Mouse (Mus musculus): ENCODE measurements around the gene Usp38. TPM values are rescaled to one million over a fixed set of nuclear protein-coding genes. Genes with fewer than 3 reads are reported as not detected.

The Usp38 gene
- total RNA-seq, 1 experiment = 30.1 TPM

DNA sequence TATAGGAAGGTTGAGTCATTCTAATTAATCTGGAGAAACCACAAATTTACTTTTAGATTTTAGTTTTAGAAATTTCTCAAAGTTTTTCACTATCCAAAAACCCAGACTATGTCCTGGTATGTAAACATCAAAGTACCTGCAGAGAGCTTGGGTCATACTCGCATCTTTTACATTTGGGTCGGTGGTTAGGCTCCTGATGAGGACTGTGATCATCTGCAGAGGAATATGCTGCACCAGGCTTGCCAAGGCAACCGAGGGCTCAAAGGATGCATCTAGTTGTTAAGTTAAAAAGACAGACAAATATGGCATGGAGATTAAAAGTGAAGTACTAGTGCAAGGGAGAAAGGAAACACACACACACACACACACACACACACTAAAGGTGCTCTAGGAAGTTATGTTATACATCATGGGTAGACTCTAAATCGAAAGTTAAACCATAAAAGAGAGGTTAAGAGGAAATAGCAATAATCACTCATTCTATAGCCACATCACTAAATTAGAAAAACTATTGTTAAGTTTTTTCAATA is 2.6 kb downstream of the Usp38 start:
- H3K36me3 ChIP-seq (ENCODE audit: control insufficient read depth, insufficient read depth, low read length, poor library complexity, severe bottlenecking) = no peaks in the 10 kb centered on the region
- no peak overlapping the region for H3K4me3 ChIP-seq (ENCODE audit: insufficient read depth in 1 of 2, low read depth in 1 of 2, low read length in 2 of 2, poor library complexity in 1 of 2, severe bottlenecking in 1 of 2)
- H3K9me3 ChIP-seq (ENCODE audit: control insufficient read depth, insufficient read depth, low read depth, low read length) = no peaks in the 10 kb centered on the region
- DNase-seq (ENCODE audit: low read depth, low spot score) = no peak
- H3K4me1 ChIP-seq (ENCODE audit: control insufficient read depth in 2 of 2, insufficient read depth in 2 of 2, low read length in 2 of 2, poor library complexity in 1 of 2) = peaks cover 0 to 8% of the 10 kb centered on the region in 2 experiments; a peak in 3 of 4 replicates
- in situ Hi-C loops (cut with MboI; ENCODE audit: low sequenced_read_pairs in 2 of 2, unreplicated experiment in 2 of 2) = no loop called here
- H3K27ac ChIP-seq (ENCODE audit: insufficient read depth, low read depth, low read length, poor library complexity, severe bottlenecking) = no peak overlapping the region
- H3K9ac ChIP-seq (ENCODE audit: insufficient read depth, low read depth, low read length, poor library complexity, severe bottlenecking) = no peak overlapping the region
- no peak for TF ChIP-seq ZNF384 (IDR thresholded peaks at IDR 0.05; ENCODE audit: low read depth, low read length)
- TF ChIP-seq HCFC1 (IDR thresholded peaks at IDR 0.05; ENCODE audit: borderline replicate concordance, insufficient read depth, low read length) = no peak
- TF ChIP-seq CHD2 (IDR thresholded peaks at IDR 0.05; ENCODE audit: low read depth, low read length) = no peak
- no peak for TF ChIP-seq ZC3H11A (IDR thresholded peaks at IDR 0.05; ENCODE audit: borderline replicate concordance, low read depth, low read length)
- TF ChIP-seq MAFK (IDR thresholded peaks at IDR 0.05; ENCODE audit: insufficient read depth, low read depth, low read length) = no peak

DNA sequence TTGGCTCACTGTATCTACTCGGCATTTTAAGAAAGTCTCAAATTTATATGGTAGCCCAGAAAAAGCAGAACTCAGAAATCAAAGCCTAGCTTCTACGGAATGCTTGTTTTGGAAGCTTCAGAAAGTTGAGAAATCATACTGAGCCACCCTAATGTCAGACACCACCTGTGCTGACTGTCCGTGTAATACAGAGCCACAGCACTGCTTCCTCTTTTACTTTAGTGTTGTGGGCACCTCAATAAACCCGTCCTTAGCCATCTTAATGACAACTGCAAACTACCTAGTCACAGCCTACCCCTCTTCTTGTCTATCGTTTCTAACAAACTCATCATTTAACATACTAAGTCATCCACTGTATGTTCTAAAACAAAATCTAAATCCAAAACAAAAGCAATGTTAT is 4.3 kb downstream of the Usp38 start:
- H3K27ac ChIP-seq (ENCODE audit: insufficient read depth, low read depth, low read length, poor library complexity, severe bottlenecking) = no peak overlapping the region
- H3K9me3 ChIP-seq (ENCODE audit: control insufficient read depth, insufficient read depth, low read depth, low read length) = no peaks in the 10 kb centered on the region
- TF ChIP-seq HCFC1 (IDR thresholded peaks at IDR 0.05; ENCODE audit: borderline replicate concordance, insufficient read depth, low read length) (no peak), ZNF384 (IDR thresholded peaks at IDR 0.05; ENCODE audit: low read depth, low read length) (no peak)
- no peak overlapping the region for H3K9ac ChIP-seq (ENCODE audit: insufficient read depth, low read depth, low read length, poor library complexity, severe bottlenecking)
- H3K36me3 ChIP-seq (ENCODE audit: control insufficient read depth, insufficient read depth, low read length, poor library complexity, severe bottlenecking) = no peaks in the 10 kb centered on the region
- no peak overlapping the region for H3K4me3 ChIP-seq (ENCODE audit: insufficient read depth in 1 of 2, low read depth in 1 of 2, low read length in 2 of 2, poor library complexity in 1 of 2, severe bottlenecking in 1 of 2)
- in situ Hi-C loops (cut with MboI; ENCODE audit: low sequenced_read_pairs in 2 of 2, unreplicated experiment in 2 of 2) = no loop called here
- peaks cover 0 to 5% of the 10 kb centered on the region in 2 experiments; a peak in 2 of 4 replicates for H3K4me1 ChIP-seq (ENCODE audit: control insufficient read depth in 2 of 2, insufficient read depth in 2 of 2, low read length in 2 of 2, poor library complexity in 1 of 2)
- no peak for DNase-seq (ENCODE audit: low read depth, low spot score)

DNA sequence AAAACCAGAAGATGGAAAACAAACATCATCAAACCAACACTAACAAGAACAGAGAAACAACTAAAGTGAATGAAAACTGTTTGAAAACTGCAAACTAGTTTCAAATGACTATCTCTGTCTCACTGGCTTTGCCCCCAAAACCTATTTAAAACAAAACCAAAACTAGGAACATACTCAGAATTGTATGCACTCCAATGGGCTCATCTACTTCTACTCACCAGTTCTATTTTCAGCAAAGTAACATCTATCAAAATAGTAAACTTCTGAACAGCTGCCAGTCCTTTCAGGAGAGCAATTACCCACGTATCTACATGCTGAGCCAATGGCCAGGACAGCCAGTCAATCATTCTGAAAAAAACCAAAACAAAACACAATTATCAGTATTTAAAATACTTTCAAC is 9.6 kb downstream of the Usp38 start:
- in situ Hi-C loops (cut with MboI; ENCODE audit: low sequenced_read_pairs in 2 of 2, unreplicated experiment in 2 of 2) = no loop called here
- H3K9ac ChIP-seq (ENCODE audit: insufficient read depth, low read depth, low read length, poor library complexity, severe bottlenecking) = no peak overlapping the region
- H3K4me1 ChIP-seq (ENCODE audit: control insufficient read depth in 2 of 2, insufficient read depth in 2 of 2, low read length in 2 of 2, poor library complexity in 1 of 2) = no peaks in the 10 kb centered on the region
- DNase-seq (ENCODE audit: low read depth, low spot score) = no peak
- peaks cover 7% of the 10 kb centered on the region for H3K36me3 ChIP-seq (ENCODE audit: control insufficient read depth, insufficient read depth, low read length, poor library complexity, severe bottlenecking)
- H3K4me3 ChIP-seq (ENCODE audit: insufficient read depth in 1 of 2, low read depth in 1 of 2, low read length in 2 of 2, poor library complexity in 1 of 2, severe bottlenecking in 1 of 2) = no peak overlapping the region
- no peaks in the 10 kb centered on the region for H3K9me3 ChIP-seq (ENCODE audit: control insufficient read depth, insufficient read depth, low read depth, low read length)
- TF ChIP-seq MAFK (IDR thresholded peaks at IDR 0.05; ENCODE audit: insufficient read depth, low read depth, low read length) = no peak
- no peak for TF ChIP-seq CHD2 (IDR thresholded peaks at IDR 0.05; ENCODE audit: low read depth, low read length)
- no peak for TF ChIP-seq ZC3H11A (IDR thresholded peaks at IDR 0.05; ENCODE audit: borderline replicate concordance, low read depth, low read length)
- no peak for TF ChIP-seq HCFC1 (IDR thresholded peaks at IDR 0.05; ENCODE audit: borderline replicate concordance, insufficient read depth, low read length)
- no peak for TF ChIP-seq ZNF384 (IDR thresholded peaks at IDR 0.05; ENCODE audit: low read depth, low read length)
- no peak overlapping the region for H3K27ac ChIP-seq (ENCODE audit: insufficient read depth, low read depth, low read length, poor library complexity, severe bottlenecking)

DNA sequence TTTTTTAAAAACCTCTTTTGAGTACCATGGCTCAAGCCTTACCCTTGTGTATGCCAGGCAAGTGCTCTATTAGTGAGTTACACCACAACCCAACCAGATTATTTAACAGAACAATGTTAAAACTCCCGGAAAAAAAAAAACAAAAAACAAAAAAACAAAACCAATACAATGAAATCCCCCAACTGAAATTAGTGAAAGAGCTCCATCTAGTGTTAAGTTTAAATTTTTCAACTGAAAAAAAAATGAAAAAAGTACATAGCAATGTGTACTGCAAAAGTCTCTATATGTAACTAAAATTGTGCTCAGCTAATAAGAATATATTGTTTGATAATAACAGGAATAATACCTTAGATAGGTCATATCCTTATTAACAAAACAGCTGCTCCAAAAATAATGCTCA is 18.1 kb downstream of the Usp38 start:
- Histone ChIP-seq H3K36me3 (ENCODE audit: control insufficient read depth, insufficient read depth, low read length, poor library complexity, severe bottlenecking) (peaks cover 5% of the 10 kb centered on the region), H3K27ac (ENCODE audit: insufficient read depth, low read depth, low read length, poor library complexity, severe bottlenecking) (no peak overlapping the region)
- no peak for TF ChIP-seq HCFC1 (IDR thresholded peaks at IDR 0.05; ENCODE audit: borderline replicate concordance, insufficient read depth, low read length)
- peak; percentile 85 for TF ChIP-seq ZNF384 (IDR thresholded peaks at IDR 0.05; ENCODE audit: low read depth, low read length)
- no peak for TF ChIP-seq CHD2 (IDR thresholded peaks at IDR 0.05; ENCODE audit: low read depth, low read length)

DNA sequence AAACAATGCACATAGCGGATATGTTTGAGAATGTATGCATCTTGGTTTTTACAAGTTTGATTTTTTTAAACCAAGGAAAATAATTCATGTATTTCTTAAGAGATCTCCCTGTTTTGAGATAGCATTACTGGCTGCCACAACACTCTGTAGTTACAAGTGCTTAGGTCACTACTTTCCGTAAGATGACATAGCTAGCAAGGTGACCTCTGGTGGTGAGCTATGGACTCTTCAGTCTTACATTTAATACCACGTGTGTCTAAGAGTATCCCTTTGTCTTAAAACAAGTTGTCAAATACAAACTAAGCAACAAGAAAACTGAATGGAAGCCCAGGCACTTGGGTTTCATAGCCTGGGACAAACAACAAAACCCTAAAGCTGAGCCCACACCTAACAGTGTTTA is 22.8 kb downstream of the Usp38 start:
- no peak overlapping the region for H3K4me3 ChIP-seq (ENCODE audit: insufficient read depth in 1 of 2, low read depth in 1 of 2, low read length in 2 of 2, poor library complexity in 1 of 2, severe bottlenecking in 1 of 2)
- in situ Hi-C loops (cut with MboI; ENCODE audit: low sequenced_read_pairs in 2 of 2, unreplicated experiment in 2 of 2) = loop anchor here (10.0 to 25.0 kb wide), 2 partner anchors 230 to 247 kb away; no protein-coding TSS in a partner anchor
- no peak overlapping the region for H3K9ac ChIP-seq (ENCODE audit: insufficient read depth, low read depth, low read length, poor library complexity, severe bottlenecking)
- no peaks in the 10 kb centered on the region for H3K9me3 ChIP-seq (ENCODE audit: control insufficient read depth, insufficient read depth, low read depth, low read length)
- no peaks in the 10 kb centered on the region for H3K4me1 ChIP-seq (ENCODE audit: control insufficient read depth in 2 of 2, insufficient read depth in 2 of 2, low read length in 2 of 2, poor library complexity in 1 of 2)
- no peak for DNase-seq (ENCODE audit: low read depth, low spot score)
- TF ChIP-seq ZC3H11A (IDR thresholded peaks at IDR 0.05; ENCODE audit: borderline replicate concordance, low read depth, low read length) = no peak
- TF ChIP-seq CHD2 (IDR thresholded peaks at IDR 0.05; ENCODE audit: low read depth, low read length) = no peak
- TF ChIP-seq HCFC1 (IDR thresholded peaks at IDR 0.05; ENCODE audit: borderline replicate concordance, insufficient read depth, low read length) = no peak
- no peak for TF ChIP-seq ZNF384 (IDR thresholded peaks at IDR 0.05; ENCODE audit: low read depth, low read length)
- TF ChIP-seq MAFK (IDR thresholded peaks at IDR 0.05; ENCODE audit: insufficient read depth, low read depth, low read length) = no peak
- no peak overlapping the region for H3K27ac ChIP-seq (ENCODE audit: insufficient read depth, low read depth, low read length, poor library complexity, severe bottlenecking)
- peaks cover 4% of the 10 kb centered on the region for H3K36me3 ChIP-seq (ENCODE audit: control insufficient read depth, insufficient read depth, low read length, poor library complexity, severe bottlenecking)

More for the DNA sequence above, 18.1 kb downstream of the Usp38 start:
- in situ Hi-C loops (cut with MboI; ENCODE audit: low sequenced_read_pairs in 2 of 2, unreplicated experiment in 2 of 2) = loop anchor here (10.0 to 25.0 kb wide), 2 partner anchors 234 to 252 kb away; no protein-coding TSS in a partner anchor
- H3K4me3 ChIP-seq (ENCODE audit: insufficient read depth in 1 of 2, low read depth in 1 of 2, low read length in 2 of 2, poor library complexity in 1 of 2, severe bottlenecking in 1 of 2) = no peak overlapping the region
- no peaks in the 10 kb centered on the region for H3K9me3 ChIP-seq (ENCODE audit: control insufficient read depth, insufficient read depth, low read depth, low read length)
- no peak overlapping the region for H3K9ac ChIP-seq (ENCODE audit: insufficient read depth, low read depth, low read length, poor library complexity, severe bottlenecking)
- DNase-seq (ENCODE audit: low read depth, low spot score) = no peak
- H3K4me1 ChIP-seq (ENCODE audit: control insufficient read depth in 2 of 2, insufficient read depth in 2 of 2, low read length in 2 of 2, poor library complexity in 1 of 2) = no peaks in the 10 kb centered on the region

All from ES-E14 (cell line).